In genomic region chr1:59623325-59624017, GRCm38 (mm10) we compare ENCODE assay signal across 8 mouse cellular contexts. TPM values are rescaled to one million over a fixed set of nuclear protein-coding genes. Genes with fewer than 3 reads are reported as not detected.
DNase-seq lines count a peak whose midpoint lies in the region; ATAC-seq lines count a peak whose summit lies in the region.

No protein-coding gene starts in this region.

- H3K27ac ChIP-seq in forebrain, embryonic 12.5 days: no peak overlapping the region
- no peak overlapping the region for H3K27ac ChIP-seq in liver, embryonic 13.5 days
- no peak overlapping the region for H3K27ac ChIP-seq in neural tube, embryonic 12.5 days

- 29% methylated on average over 5 of the region's 5 CpGs for WGBS in forebrain, embryonic 12.5 days
- WGBS in liver, embryonic 13.5 days (ENCODE audit: insufficient replicate concordance): 21% methylated on average over 5 of the region's 5 CpGs
- WGBS in neural tube, embryonic 12.5 days: 33% methylated on average over 5 of the region's 5 CpGs

- no peak overlapping the region for H3K4me2 ChIP-seq in forebrain, embryonic 12.5 days
- H3K4me2 ChIP-seq in liver, embryonic 13.5 days: no peak overlapping the region
- H3K4me2 ChIP-seq in neural tube, embryonic 12.5 days (replicated peaks): no peak overlapping the region

- no peak overlapping the region for H3K9ac ChIP-seq in forebrain, embryonic 12.5 days
- no peak overlapping the region for H3K9ac ChIP-seq in liver, embryonic 13.5 days
- H3K9ac ChIP-seq in neural tube, embryonic 12.5 days: no peak overlapping the region

- no peak overlapping the region for H3K4me3 ChIP-seq in forebrain, embryonic 12.5 days (replicated peaks)
- H3K4me3 ChIP-seq in liver, embryonic 13.5 days (replicated peaks): no peak overlapping the region
- H3K4me3 ChIP-seq in neural tube, embryonic 12.5 days: no peak overlapping the region

- peak; percentile 81 for DNase-seq in MN1 (ENCODE audit: low spot score)
- peak; percentile 81 for DNase-seq in c-Kit-positive CD71-positive TER-119-positive erythroid progenitor cells, embryonic 14.5 days (ENCODE audit: low spot score)
- DNase-seq in heart, postnatal 14 days: peak; percentile 68 to 82
- peak; percentile 81 to 82 for DNase-seq in kidney, postnatal 4 days
- DNase-seq in liver, embryonic 13.5 days: peak; percentile 48
- peak; percentile 66 for DNase-seq in thymus, postnatal 25 days

- H3K27me3 ChIP-seq in forebrain, embryonic 12.5 days: 0 out of 2 replicates have a peak, but pooled peaks cover 9% of the 10 kb centered on the region
- H3K27me3 ChIP-seq in liver, embryonic 13.5 days: no peaks in the 10 kb centered on the region
- no peaks in the 10 kb centered on the region for H3K27me3 ChIP-seq in neural tube, embryonic 12.5 days (replicated peaks)

- H3K9me3 ChIP-seq in forebrain, embryonic 12.5 days: no peaks in the 10 kb centered on the region
- H3K9me3 ChIP-seq in liver, embryonic 13.5 days (replicated peaks): no peaks in the 10 kb centered on the region
- H3K9me3 ChIP-seq in neural tube, embryonic 12.5 days: no peaks in the 10 kb centered on the region

- ATAC-seq in forebrain, embryonic 12.5 days (ENCODE audit: low FRiP score): peak; percentile 89
- ATAC-seq in liver, embryonic 13.5 days (ENCODE audit: low read depth): peak; percentile 67
- peak; percentile 79 for ATAC-seq in neural tube, embryonic 12.5 days (ENCODE audit: low FRiP score, low read depth)

- H3K36me3 ChIP-seq in forebrain, embryonic 12.5 days (replicated peaks): no peaks in the 10 kb centered on the region
- no peaks in the 10 kb centered on the region for H3K36me3 ChIP-seq in liver, embryonic 13.5 days
- H3K36me3 ChIP-seq in neural tube, embryonic 12.5 days: no peaks in the 10 kb centered on the region

- intact Hi-C loops in heart, postnatal 14 days (cut with DNase I): loop anchor here (2.0 kb wide), 3 partner anchors 141 to 377 kb away; partner anchors contain the start of gene Fzd7

- no peaks in the 10 kb centered on the region for H3K4me1 ChIP-seq in forebrain, embryonic 12.5 days
- 0 out of 2 replicates have a peak, but pooled peaks cover 6% of the 10 kb centered on the region for H3K4me1 ChIP-seq in liver, embryonic 13.5 days (replicated peaks)
- no peaks in the 10 kb centered on the region for H3K4me1 ChIP-seq in neural tube, embryonic 12.5 days

RNA-seq across cellular contexts. Expression of gene Sumo1, which starts 47.2 kb away (rescaled TPM):
- polyA plus RNA-seq in forebrain, embryonic 12.5 days (2016; fragmentation: Nextera tagmentation; extraction: Ambion mirVana): 514 and 515 TPM in 2 replicates
- total RNA-seq in heart, postnatal 14 days (2021): 10 to 100 TPM; 55.6 to 58.2 TPM
- polyA plus RNA-seq in liver, embryonic 13.5 days (2015; fragmentation: Nextera tagmentation; extraction: Ambion mirVana): 186 and 213 TPM in 2 replicates
- 444 and 445 TPM in 2 replicates for polyA plus RNA-seq in neural tube, embryonic 12.5 days (2016; fragmentation: Nextera tagmentation; extraction: Ambion mirVana)
